10 mouse cellular contexts compared by ENCODE assay signal in genomic region chr7:65280944-65281912, GRCm38 (mm10).
DNase-seq lines count a peak whose midpoint lies in the region; ATAC-seq and TF ChIP-seq lines count a peak whose summit lies in the region.
"Had no signal": no experiment of that assay in that cellular context is flagged by ENCODE, and none has a peak within 500 bp of the region (broad histone marks: within the 10 kb centered on the region; RNA-seq: fewer than 3 reads in every experiment).

No protein-coding gene starts in this region.

- H3K27me3 ChIP-seq in liver, embryonic 12.5 days (replicated peaks) = no peaks in the 10 kb centered on the region
- H3K27me3 ChIP-seq: heart, embryonic 13.5 days had no signal

- intact Hi-C loops in gastrocnemius, adult 2 months (cut with DNase I) = no loop called here
- intact Hi-C loops in heart, postnatal 14 days (cut with DNase I) = no loop called here

- no peak overlapping the region for H3K4me3 ChIP-seq in gastrocnemius, adult 2 months
- no peak overlapping the region for H3K4me3 ChIP-seq in liver, embryonic 12.5 days
- H3K4me3 ChIP-seq: heart, embryonic 13.5 days had no signal

- H3K9me3 ChIP-seq in liver, embryonic 12.5 days (replicated peaks) = peaks cover 3% of the 10 kb centered on the region; the same call in 1 of the 2 replicates
- H3K9me3 ChIP-seq: heart, embryonic 13.5 days had no signal

- no peak overlapping the region for H3K9ac ChIP-seq in liver, embryonic 12.5 days
- H3K9ac ChIP-seq: heart, embryonic 13.5 days; liver, embryonic 14.5 days had no signal

- no peaks in the 10 kb centered on the region for H3K36me3 ChIP-seq in liver, embryonic 12.5 days
- H3K36me3 ChIP-seq: heart, embryonic 13.5 days had no signal

- H3K4me1 ChIP-seq in liver, embryonic 12.5 days = no peaks in the 10 kb centered on the region
- H3K4me1 ChIP-seq: heart, embryonic 13.5 days had no signal

- WGBS in liver, embryonic 12.5 days (ENCODE audit: insufficient replicate concordance) = 57% methylated on average over 10 of the region's 10 CpGs

- H3K27ac ChIP-seq in gastrocnemius, adult 2 months = no peak overlapping the region
- no peak overlapping the region for H3K27ac ChIP-seq in liver, embryonic 12.5 days
- H3K27ac ChIP-seq: heart, embryonic 13.5 days; liver, embryonic 14.5 days had no signal

- TF ChIP-seq CTCF in gastrocnemius, adult 2 months (IDR thresholded peaks at IDR 0.05) = no peak

- ATAC-seq in liver, embryonic 12.5 days = no peak
- ATAC-seq in monocyte, adult 5-6 weeks (replicated peaks; ENCODE audit: insufficient number of reproducible peaks, low FRiP score, low TSS enrichment, poor library complexity, severe bottlenecking) = no peak

- no peak overlapping the region for H3K4me2 ChIP-seq in liver, embryonic 12.5 days
- H3K4me2 ChIP-seq: heart, embryonic 13.5 days had no signal

- peak; percentile 32 for DNase-seq in gastrocnemius, adult 2 months
- DNase-seq in gastrocnemius, adult 8-10 months (ENCODE audit: low spot score in 2 of 2) = no peak
- DNase-seq in adipocyte (ENCODE audit: low spot score) = peak; percentile 92
- DNase-seq in heart, postnatal 14 days = peak; percentile 41 to 60
- DNase-seq in lung, postnatal 36 days = peak; percentile 54
- no peak for DNase-seq in liver

Comparison
In these comparisons a context has a peak if more than half of its experiments do, and no peak if none do; other contexts are left out.
1. DNase-seq: peak in gastrocnemius, adult 2 months (single experiment), adipocyte (single experiment), heart, postnatal 14 days (2 of 2) and lung, postnatal 36 days (single experiment); none in gastrocnemius, adult 8-10 months (0 of 2) and liver (single experiment).